Mouse (Mus musculus): ENCODE data around the gene Gm49416. TPM values are rescaled to one million over a fixed set of nuclear protein-coding genes. Genes with fewer than 3 reads are reported as not detected.

The Gm49416 gene
- not detected for polyA plus RNA-seq (2014; fragmentation: Illumina TruSeq; extraction: RNeasy Lipid Tissue Mini Kit (QIAGEN cat#74804); ENCODE audit: insufficient read depth, low read depth, low replicate concordance)

DNA sequence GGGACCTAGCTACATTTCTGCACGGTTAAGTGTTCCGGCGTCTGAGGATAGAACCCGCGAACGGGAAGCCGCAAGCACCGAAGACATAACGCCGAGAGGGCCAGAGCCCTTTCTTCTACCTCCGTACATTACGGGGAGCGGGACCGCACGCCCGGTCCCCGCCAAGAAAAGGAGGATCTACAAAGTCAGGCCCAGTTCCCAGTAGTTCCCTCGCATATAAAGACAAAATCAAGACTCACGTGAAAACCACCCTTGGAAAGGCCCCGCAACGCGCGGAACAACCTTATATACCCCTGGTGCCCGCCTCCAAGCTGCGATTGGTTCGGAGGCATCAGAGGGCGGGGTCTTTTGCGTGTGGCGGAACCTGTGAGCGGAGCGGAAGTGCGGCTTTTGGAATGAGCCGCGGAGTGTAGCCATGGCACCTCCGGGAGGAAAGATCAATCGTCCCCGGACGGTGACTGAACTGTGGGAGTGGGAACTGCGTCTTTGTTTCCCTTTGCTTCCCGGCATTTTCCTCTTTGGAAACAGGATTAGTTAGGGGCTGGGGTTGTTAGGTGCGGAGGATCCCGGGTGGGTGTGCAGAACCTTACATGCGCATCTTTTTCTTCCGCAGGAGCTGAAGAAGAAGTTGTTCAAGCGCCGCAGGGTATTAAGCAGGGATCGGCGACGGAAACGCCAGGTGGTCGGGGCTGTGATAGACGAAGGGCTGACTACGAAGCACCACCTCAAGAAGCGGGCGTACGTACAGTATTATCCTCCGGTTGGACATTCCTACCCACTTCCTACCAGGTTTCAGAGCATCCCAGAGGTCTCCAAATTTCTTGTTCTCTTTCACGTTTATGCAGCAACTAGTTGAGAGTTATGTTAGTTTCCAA, at the start of gene Gm49416, which contains the start of gene 1810009A15Rik:
Gene Gm49416 (plus strand): TSS at position 416 of the 875 bp plus-strand sequence.
Gene 1810009A15Rik (plus strand): TSS at position 343 of the 875 bp plus-strand sequence.

DNA sequence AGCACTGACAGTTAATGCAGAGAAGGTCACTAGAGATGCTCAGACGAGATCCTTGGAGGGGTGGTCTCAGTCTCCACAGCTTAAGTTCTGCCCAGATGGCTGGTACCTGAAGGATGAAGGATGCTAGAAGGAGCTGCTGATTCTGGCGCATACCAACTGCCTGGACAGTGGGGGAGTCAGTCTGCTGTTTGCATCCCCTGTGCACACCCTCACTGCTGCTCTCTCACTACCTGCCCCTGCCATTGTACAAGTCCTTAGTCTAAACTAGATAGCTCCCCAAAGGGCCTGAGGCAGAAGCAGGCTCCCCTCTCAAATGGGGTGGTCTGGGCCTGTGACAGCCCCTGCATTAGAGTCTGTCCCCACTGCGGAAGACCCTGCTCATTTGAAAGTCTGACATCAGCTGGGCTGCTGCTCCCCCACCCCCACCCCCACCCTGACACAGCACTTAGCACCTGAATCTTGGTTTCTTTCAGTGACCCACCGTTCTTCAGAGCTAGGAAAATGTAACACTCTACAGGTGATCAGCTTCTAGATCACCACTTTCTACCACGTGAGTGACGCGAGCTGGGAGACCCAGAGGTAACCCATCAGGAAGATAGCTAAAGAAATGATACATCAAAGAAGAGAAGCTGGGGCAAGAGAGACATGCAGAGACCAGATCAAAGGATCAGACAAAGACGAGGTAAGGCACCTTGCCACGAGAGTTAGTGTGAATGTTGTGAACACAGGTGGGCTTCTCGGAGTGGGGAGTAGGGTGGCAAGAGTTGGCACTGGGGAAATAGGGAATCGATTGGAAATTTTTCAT, 49.4 kb upstream of the Gm49416 start, which contains the start of gene Gng3:
Gene Gng3 (minus strand): TSS at position 92 of the 805 bp plus-strand sequence.

DNA sequence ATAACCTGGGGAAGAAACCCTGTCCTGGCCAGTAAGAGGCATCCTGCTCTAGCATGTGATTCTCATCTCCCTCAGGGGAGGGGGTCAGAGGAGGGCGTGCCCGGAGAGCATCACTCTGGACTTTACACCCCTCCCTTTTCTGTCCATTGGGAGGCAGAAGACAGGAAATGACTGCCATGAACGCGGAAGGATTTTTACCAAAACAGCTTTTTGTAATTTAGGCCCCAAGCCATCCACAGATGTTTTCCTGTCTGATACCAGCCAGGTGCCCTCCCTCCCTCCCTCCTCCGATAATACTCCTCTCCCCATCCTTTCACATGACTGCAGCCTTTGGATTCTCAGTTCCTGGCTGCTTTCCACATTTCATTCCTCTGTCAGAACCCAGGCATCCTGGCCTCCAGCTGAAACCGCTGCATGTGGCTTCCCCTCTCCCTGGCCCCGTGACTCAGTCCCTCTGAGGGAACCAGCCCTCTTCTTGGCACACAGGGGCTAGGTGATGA, 38.3 kb upstream of the Gm49416 start, which contains the start of gene Lrrn4cl:
Gene Lrrn4cl (plus strand): TSS at position 367 of the 500 bp plus-strand sequence.

GRCm38 (mm10) chr19:8871267-8872186, 17.2 kb upstream of the Gm49416 start, which contains the start of gene Ubxn1:
Gene Ubxn1 (plus strand): TSS chr19:8871496.

GRCm38 (mm10) chr19:8880311-8881033, 8.3 kb upstream of the Gm49416 start, which contains the start of gene Uqcc3:
Gene Uqcc3 (minus strand): TSS chr19:8880923.

DNA sequence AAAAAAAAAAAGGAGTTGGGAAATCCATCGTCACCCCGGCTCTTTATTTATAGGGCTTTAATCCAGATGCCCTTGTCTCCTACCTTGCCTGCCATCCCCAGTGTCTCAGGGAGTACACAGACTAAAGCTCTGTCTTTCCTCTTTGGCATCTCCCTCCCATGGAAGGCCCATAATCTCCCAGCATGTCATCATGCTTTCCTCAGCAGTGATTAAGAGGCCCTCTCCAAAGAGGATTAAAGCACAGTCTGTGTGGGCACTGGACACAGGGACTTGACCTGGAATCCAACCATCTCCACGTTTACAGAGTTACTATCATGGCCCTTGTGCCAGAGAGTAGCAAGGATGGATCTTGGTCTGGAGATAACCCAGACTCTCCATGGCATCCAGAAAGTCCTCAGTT, 5.1 kb upstream of the Gm49416 start, which contains the start of the genes Lbhd1 and Gm49403:
Gene Lbhd1 (plus strand): TSS at position 117 of the 400 bp plus-strand sequence.
Gene Gm49403 (plus strand): TSS at position 315 of the 400 bp plus-strand sequence.

DNA sequence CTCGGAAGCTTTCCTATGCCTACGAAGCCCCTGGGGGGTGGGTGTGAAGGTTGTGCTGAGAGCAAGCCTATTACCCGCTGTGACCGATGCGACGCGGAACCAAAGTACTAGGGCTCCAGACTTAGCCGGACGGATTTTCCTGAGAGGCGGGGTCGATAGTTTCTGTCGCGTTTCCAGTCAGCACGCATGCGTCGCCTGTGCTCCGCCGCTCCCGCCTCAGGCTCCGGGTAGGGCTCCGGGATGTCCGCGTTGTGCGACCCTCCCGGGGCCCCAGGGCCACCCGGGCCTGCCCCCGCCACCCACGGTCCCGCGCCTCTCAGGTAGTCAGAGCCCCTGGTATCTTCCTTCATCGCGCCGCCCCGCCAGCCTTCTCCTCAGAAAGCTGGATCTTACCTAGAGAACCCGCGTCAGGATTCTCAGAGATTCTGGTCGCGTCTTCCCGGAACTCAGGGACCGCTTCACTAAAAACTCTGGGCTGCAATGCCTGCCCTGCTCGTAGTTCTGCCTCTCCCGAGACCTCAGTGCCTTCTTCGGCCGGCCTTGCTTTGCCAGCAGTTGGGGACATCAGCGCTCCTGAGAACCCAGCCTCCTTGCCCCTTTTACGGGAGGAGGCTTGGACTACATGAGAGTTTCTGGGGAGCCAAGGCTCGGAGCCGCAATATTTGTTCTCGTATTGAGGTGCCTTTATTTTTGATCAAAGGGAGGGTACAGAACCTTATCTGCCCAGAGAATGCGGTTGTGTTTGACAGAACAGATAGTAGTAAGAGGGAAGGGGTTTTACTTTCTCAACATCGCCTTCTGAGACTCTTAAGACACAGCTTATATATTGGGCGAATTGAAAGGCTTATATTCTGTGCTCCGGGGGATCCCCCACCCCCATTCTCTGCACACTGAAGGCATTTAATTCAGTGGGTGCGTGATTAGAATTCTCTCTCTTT, 4.4 kb downstream of the Gm49416 start, which contains the start of gene Ints5:
Gene Ints5 (plus strand): TSS at position 177 of the 938 bp plus-strand sequence.

DNA sequence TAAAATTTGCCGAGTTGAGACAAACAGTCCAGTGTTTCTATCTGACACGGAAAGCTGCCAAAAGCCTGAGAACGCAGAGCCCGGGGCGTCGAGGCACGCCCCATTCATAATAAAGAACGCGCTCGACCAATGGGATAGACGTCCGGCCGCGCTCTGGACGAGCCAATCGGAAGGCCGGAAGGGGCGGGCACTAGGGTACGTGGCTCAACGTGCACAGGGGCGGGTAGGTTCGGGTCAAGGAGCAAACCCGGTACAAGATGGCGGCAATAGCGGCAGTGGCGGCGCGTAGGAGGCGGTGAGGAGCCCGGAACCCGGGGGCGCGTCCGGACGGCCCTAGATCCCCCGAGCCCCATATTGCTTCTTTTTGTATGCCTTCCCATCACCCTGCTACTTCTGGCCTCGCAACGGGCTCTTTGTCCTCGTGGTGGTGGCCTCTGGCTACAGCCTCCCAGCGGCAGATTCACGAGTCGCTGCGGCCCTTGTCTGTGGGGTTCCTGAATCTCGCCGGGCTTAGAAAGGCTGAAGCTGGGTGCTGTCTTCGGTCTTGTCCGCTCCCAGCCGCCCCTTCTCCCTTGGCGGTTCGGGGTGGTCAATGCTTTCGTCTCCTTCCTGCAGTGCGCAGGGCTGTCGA, 9.3 kb downstream of the Gm49416 start, which contains the start of gene Ganab:
Gene Ganab (plus strand): TSS at position 207 of the 631 bp plus-strand sequence.

DNA sequence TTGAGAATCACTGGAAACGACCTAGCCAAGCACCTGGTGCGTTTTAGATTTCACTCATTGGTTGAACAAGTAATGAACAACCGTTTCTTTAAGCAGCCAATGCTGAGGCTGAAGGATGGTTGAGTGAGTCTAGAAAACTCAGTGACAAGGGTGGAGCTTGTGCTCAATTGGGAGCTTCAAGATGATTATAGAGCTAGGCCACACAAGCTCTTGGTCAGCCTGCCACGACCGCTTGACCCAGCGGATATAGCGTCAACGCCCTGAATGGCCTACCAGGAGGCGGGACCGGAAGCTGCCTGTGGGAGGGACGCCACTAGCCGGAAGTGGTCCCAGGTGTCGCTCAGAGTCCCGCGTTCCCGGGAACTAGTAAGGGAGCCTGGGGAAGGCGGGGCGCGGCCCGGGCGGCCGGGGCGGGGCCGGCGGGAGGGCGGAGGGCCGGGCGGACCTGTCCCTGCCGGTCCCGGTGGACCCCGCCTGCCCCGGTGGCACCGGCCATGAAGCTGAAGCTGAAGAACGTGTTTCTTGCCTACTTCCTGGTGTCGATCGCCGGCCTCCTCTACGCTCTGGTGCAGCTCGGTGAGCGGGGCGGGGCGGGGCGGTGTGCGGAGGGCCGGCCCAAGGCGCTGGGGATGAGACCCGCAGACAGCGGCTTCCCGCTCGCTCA, 31.5 kb downstream of the Gm49416 start, which contains the start of gene B3gat3:
Gene B3gat3 (plus strand): TSS at position 302 of the 664 bp plus-strand sequence.

GRCm38 (mm10) chr19:8929224-8930088, 40.7 kb downstream of the Gm49416 start, which contains the start of the genes Rom1 and Eml3:
Gene Rom1 (minus strand): TSS chr19:8929356.
Gene Eml3 (plus strand): TSS chr19:8929552.

DNA sequence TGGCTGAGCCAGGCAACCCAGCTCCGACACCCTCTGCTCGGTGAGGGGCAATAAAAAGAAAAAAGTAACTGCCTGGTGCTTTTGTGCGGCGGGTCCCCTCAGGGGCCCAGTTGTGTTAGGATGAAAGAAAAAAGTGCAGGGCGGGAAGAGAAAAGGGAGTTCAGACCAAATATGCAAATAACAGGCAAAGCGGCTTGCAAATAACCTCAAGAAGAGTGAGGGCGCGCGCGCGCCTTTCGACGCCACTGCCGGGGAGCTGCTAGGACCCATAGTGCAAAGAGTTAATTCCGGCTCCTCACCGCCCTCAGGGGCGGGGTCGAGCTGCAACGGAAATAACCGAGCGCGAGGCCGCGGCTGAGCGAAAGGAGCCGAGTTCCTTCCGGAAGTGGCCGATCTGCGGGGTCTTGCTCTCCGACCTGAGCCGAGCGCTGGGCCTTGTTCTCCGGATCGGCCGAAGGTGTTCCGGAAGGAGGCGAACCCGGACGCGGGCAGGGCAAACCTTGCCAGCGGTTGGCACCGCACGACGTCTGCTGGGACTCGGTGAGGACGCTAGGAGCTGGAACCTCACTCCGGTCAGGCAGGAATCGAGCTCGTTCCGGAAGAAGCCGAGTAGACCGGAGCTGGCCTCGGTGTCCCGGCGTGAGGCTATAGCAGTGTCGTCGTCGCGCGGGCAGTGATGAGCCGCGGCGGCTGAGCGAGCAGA, 52.9 kb downstream of the Gm49416 start, which contains the start of gene Mta2:
Gene Mta2 (plus strand): TSS at position 361 of the 703 bp plus-strand sequence.

Other genes with a start within 250 kb of the Gm49416 start
- 0.19 TPM for gene Chrm1, start 225.1 kb upstream of the Gm49416 start, polyA plus RNA-seq (2014; fragmentation: Illumina TruSeq; extraction: RNeasy Lipid Tissue Mini Kit (QIAGEN cat#74804); ENCODE audit: insufficient read depth, low read depth, low replicate concordance)
- 184 TPM for gene Slc3a2, start 165.6 kb upstream of the Gm49416 start, polyA plus RNA-seq (2014; fragmentation: Illumina TruSeq; extraction: RNeasy Lipid Tissue Mini Kit (QIAGEN cat#74804); ENCODE audit: insufficient read depth, low read depth, low replicate concordance)
- 29.3 TPM for gene Wdr74, start 153.1 kb upstream of the Gm49416 start, polyA plus RNA-seq (2014; fragmentation: Illumina TruSeq; extraction: RNeasy Lipid Tissue Mini Kit (QIAGEN cat#74804); ENCODE audit: insufficient read depth, low read depth, low replicate concordance)
- gene 1700092M07Rik, start 148.2 kb upstream of the Gm49416 start, polyA plus RNA-seq (2014; fragmentation: Illumina TruSeq; extraction: RNeasy Lipid Tissue Mini Kit (QIAGEN cat#74804); ENCODE audit: insufficient read depth, low read depth, low replicate concordance), result not detected
- 52.5 TPM for gene Stx5a, start 147.5 kb upstream of the Gm49416 start, polyA plus RNA-seq (2014; fragmentation: Illumina TruSeq; extraction: RNeasy Lipid Tissue Mini Kit (QIAGEN cat#74804); ENCODE audit: insufficient read depth, low read depth, low replicate concordance)
- gene Nxf1, start 131.9 kb upstream of the Gm49416 start, polyA plus RNA-seq (2014; fragmentation: Illumina TruSeq; extraction: RNeasy Lipid Tissue Mini Kit (QIAGEN cat#74804); ENCODE audit: insufficient read depth, low read depth, low replicate concordance), result 135 TPM
- gene Tmem223, start 117.9 kb upstream of the Gm49416 start, polyA plus RNA-seq (2014; fragmentation: Illumina TruSeq; extraction: RNeasy Lipid Tissue Mini Kit (QIAGEN cat#74804); ENCODE audit: insufficient read depth, low read depth, low replicate concordance), result 124 TPM
- gene Tmem179b, start 114.5 kb upstream of the Gm49416 start, polyA plus RNA-seq (2014; fragmentation: Illumina TruSeq; extraction: RNeasy Lipid Tissue Mini Kit (QIAGEN cat#74804); ENCODE audit: insufficient read depth, low read depth, low replicate concordance), result 59.3 TPM
- gene Taf6l, start 102.5 kb upstream of the Gm49416 start, polyA plus RNA-seq (2014; fragmentation: Illumina TruSeq; extraction: RNeasy Lipid Tissue Mini Kit (QIAGEN cat#74804); ENCODE audit: insufficient read depth, low read depth, low replicate concordance), result 4.5 TPM
- gene Polr2g, start 90.3 kb upstream of the Gm49416 start, polyA plus RNA-seq (2014; fragmentation: Illumina TruSeq; extraction: RNeasy Lipid Tissue Mini Kit (QIAGEN cat#74804); ENCODE audit: insufficient read depth, low read depth, low replicate concordance), result 97.1 TPM
- 1.6 TPM for gene Zbtb3, start 86.4 kb upstream of the Gm49416 start, polyA plus RNA-seq (2014; fragmentation: Illumina TruSeq; extraction: RNeasy Lipid Tissue Mini Kit (QIAGEN cat#74804); ENCODE audit: insufficient read depth, low read depth, low replicate concordance)
- gene Ttc9c, start 69.6 kb upstream of the Gm49416 start, polyA plus RNA-seq (2014; fragmentation: Illumina TruSeq; extraction: RNeasy Lipid Tissue Mini Kit (QIAGEN cat#74804); ENCODE audit: insufficient read depth, low read depth, low replicate concordance), result 10.6 TPM
- gene Hnrnpul2, start 68.9 kb upstream of the Gm49416 start, polyA plus RNA-seq (2014; fragmentation: Illumina TruSeq; extraction: RNeasy Lipid Tissue Mini Kit (QIAGEN cat#74804); ENCODE audit: insufficient read depth, low read depth, low replicate concordance), result 37.3 TPM
- not detected for gene AC129217.1, start 59.2 kb upstream of the Gm49416 start, polyA plus RNA-seq (2014; fragmentation: Illumina TruSeq; extraction: RNeasy Lipid Tissue Mini Kit (QIAGEN cat#74804); ENCODE audit: insufficient read depth, low read depth, low replicate concordance)
- gene Bscl2, start 51.5 kb upstream of the Gm49416 start, polyA plus RNA-seq (2014; fragmentation: Illumina TruSeq; extraction: RNeasy Lipid Tissue Mini Kit (QIAGEN cat#74804); ENCODE audit: insufficient read depth, low read depth, low replicate concordance), result 60.1 TPM
- not detected for gene Gng3, start 49.7 kb upstream of the Gm49416 start, polyA plus RNA-seq (2014; fragmentation: Illumina TruSeq; extraction: RNeasy Lipid Tissue Mini Kit (QIAGEN cat#74804); ENCODE audit: insufficient read depth, low read depth, low replicate concordance)
- 1.6 TPM for gene Lrrn4cl, start 38.2 kb upstream of the Gm49416 start, polyA plus RNA-seq (2014; fragmentation: Illumina TruSeq; extraction: RNeasy Lipid Tissue Mini Kit (QIAGEN cat#74804); ENCODE audit: insufficient read depth, low read depth, low replicate concordance)
- 167 TPM for gene Ubxn1, start 17.4 kb upstream of the Gm49416 start, polyA plus RNA-seq (2014; fragmentation: Illumina TruSeq; extraction: RNeasy Lipid Tissue Mini Kit (QIAGEN cat#74804); ENCODE audit: insufficient read depth, low read depth, low replicate concordance)
- 59.1 TPM for gene Uqcc3, start 8.0 kb upstream of the Gm49416 start, polyA plus RNA-seq (2014; fragmentation: Illumina TruSeq; extraction: RNeasy Lipid Tissue Mini Kit (QIAGEN cat#74804); ENCODE audit: insufficient read depth, low read depth, low replicate concordance)
- 19.9 TPM for gene Lbhd1, start 5.2 kb upstream of the Gm49416 start, polyA plus RNA-seq (2014; fragmentation: Illumina TruSeq; extraction: RNeasy Lipid Tissue Mini Kit (QIAGEN cat#74804); ENCODE audit: insufficient read depth, low read depth, low replicate concordance)
- not detected for gene Gm49403, start 5.0 kb upstream of the Gm49416 start, polyA plus RNA-seq (2014; fragmentation: Illumina TruSeq; extraction: RNeasy Lipid Tissue Mini Kit (QIAGEN cat#74804); ENCODE audit: insufficient read depth, low read depth, low replicate concordance)
- gene 1810009A15Rik, start 73 bp upstream of the Gm49416 start, polyA plus RNA-seq (2014; fragmentation: Illumina TruSeq; extraction: RNeasy Lipid Tissue Mini Kit (QIAGEN cat#74804); ENCODE audit: insufficient read depth, low read depth, low replicate concordance), result 54.1 TPM
- gene Ints5, start 4.1 kb downstream of the Gm49416 start, polyA plus RNA-seq (2014; fragmentation: Illumina TruSeq; extraction: RNeasy Lipid Tissue Mini Kit (QIAGEN cat#74804); ENCODE audit: insufficient read depth, low read depth, low replicate concordance), result 8.7 TPM
- 51.6 TPM for gene Ganab, start 9.1 kb downstream of the Gm49416 start, polyA plus RNA-seq (2014; fragmentation: Illumina TruSeq; extraction: RNeasy Lipid Tissue Mini Kit (QIAGEN cat#74804); ENCODE audit: insufficient read depth, low read depth, low replicate concordance)
- 54.5 TPM for gene B3gat3, start 31.4 kb downstream of the Gm49416 start, polyA plus RNA-seq (2014; fragmentation: Illumina TruSeq; extraction: RNeasy Lipid Tissue Mini Kit (QIAGEN cat#74804); ENCODE audit: insufficient read depth, low read depth, low replicate concordance)
- gene Rom1, start 40.4 kb downstream of the Gm49416 start, polyA plus RNA-seq (2014; fragmentation: Illumina TruSeq; extraction: RNeasy Lipid Tissue Mini Kit (QIAGEN cat#74804); ENCODE audit: insufficient read depth, low read depth, low replicate concordance), result 6.0 TPM
- 17.3 TPM for gene Eml3, start 40.6 kb downstream of the Gm49416 start, polyA plus RNA-seq (2014; fragmentation: Illumina TruSeq; extraction: RNeasy Lipid Tissue Mini Kit (QIAGEN cat#74804); ENCODE audit: insufficient read depth, low read depth, low replicate concordance)
- gene Mta2, start 52.9 kb downstream of the Gm49416 start, polyA plus RNA-seq (2014; fragmentation: Illumina TruSeq; extraction: RNeasy Lipid Tissue Mini Kit (QIAGEN cat#74804); ENCODE audit: insufficient read depth, low read depth, low replicate concordance), result 43.6 TPM
- 8.5 TPM for gene Tut1, start 64.9 kb downstream of the Gm49416 start, polyA plus RNA-seq (2014; fragmentation: Illumina TruSeq; extraction: RNeasy Lipid Tissue Mini Kit (QIAGEN cat#74804); ENCODE audit: insufficient read depth, low read depth, low replicate concordance)
- gene Eef1g, start 78.1 kb downstream of the Gm49416 start, polyA plus RNA-seq (2014; fragmentation: Illumina TruSeq; extraction: RNeasy Lipid Tissue Mini Kit (QIAGEN cat#74804); ENCODE audit: insufficient read depth, low read depth, low replicate concordance), result 297 TPM
- 67.3 TPM for gene Ahnak, start 100.4 kb downstream of the Gm49416 start, polyA plus RNA-seq (2014; fragmentation: Illumina TruSeq; extraction: RNeasy Lipid Tissue Mini Kit (QIAGEN cat#74804); ENCODE audit: insufficient read depth, low read depth, low replicate concordance)
- gene Scgb1a1, start 199.0 kb downstream of the Gm49416 start, polyA plus RNA-seq (2014; fragmentation: Illumina TruSeq; extraction: RNeasy Lipid Tissue Mini Kit (QIAGEN cat#74804); ENCODE audit: insufficient read depth, low read depth, low replicate concordance), result 187,175 TPM
- 5.4 TPM for gene Asrgl1, start 246.7 kb downstream of the Gm49416 start, polyA plus RNA-seq (2014; fragmentation: Illumina TruSeq; extraction: RNeasy Lipid Tissue Mini Kit (QIAGEN cat#74804); ENCODE audit: insufficient read depth, low read depth, low replicate concordance)

All from lung, adult 10 weeks (tissue).